Mouse (Mus musculus) adrenal gland, adult (tissue): Measurements from ENCODE around the gene Neu2.
A peak's percentile ranks its signal among the peaks of the same experiment; 100 is the strongest.
"Not testable (repeated sequence)": the region's sequence is repeated elsewhere in the genome, so short reads cannot be mapped to it uniquely, and the experiment has no call there.

Experiments used
- DNase-seq, 2 experiments: peaks; one replicate each; pipeline ENCODE4 v3.0.0; 2022 to 2023; ENCODE audit warnings: low spot score in 1 of 2; ENCODE audit not compliant: inconsistent age in 2 of 2

The Neu2 gene

GRCm38 (mm10) chr1:87509561-87510165 lies at the start of gene Neu2:
TSS of gene Neu2 (plus strand) at chr1:87509889.
- DNase-seq: peak; percentile 13 to 50

DNA sequence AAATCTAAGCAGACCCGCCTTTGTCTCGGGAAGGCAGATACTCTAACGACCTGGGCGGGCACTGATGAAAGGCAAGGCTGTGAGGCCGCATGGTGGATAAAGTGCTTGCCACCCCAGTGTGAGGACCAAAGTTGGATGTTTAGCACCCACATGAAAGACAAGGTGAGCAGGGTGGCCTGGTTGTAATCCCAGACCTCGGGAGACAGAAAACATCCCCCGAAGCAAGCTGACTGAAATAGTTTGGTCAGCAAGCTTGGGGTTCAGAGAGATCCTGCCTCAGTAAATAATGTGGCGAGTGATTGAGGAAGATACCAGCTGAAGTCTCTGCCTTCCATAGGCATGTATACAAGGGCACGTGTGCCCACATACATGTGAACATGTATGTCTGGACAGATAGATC lies 42.2 kb upstream of the Neu2 start:
- no peak for DNase-seq

DNA sequence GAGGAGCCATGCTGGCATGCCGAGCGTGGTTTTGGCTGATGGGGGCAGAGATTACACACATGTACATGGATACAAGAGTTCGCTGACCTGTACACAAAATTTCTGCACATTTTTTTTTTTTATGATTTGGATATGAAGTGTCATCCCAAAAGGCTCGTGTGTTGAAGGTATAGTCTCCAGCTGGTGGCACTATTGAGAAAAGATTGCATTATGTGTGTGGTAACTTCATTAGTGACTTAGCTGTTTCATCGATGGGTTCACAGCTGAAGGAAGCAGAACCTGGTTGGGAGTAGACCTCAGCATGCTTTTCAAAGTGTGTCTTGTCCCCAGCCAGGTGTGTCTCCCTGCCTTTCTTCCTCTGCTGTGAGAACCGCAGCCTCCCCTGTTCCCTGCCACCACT lies 41.4 kb upstream of the Neu2 start:
- DNase-seq: no peak

DNA sequence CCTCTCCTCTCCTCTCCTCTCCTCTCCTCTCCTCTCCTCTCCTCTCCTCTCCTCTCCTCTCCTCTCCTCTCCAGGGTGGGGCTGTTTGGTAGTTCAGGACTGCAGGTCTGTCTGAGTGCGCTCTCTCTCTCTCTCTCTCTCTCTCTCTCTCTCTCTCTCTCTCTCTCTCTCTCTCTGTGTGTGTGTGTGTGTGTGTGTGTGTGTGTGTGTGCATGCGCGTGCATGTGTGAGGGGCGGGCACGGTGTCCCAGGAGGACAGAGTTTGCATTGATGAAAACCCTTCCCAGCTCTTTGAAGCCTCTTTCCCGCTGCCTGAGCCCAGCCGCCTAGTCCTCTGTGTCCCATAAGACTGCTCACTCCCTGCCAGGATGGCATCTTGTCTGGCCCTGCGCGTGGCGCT lies 39.7 kb upstream of the Neu2 start, which contains the start of gene Snorc:
Gene Snorc, plus strand, starts transcription at position 301 of the 400 bp plus-strand sequence.
- not testable (repeated sequence) for DNase-seq

GRCm38 (mm10) chr1:87471914-87472313 lies 37.8 kb upstream of the Neu2 start:
- no peak for DNase-seq

GRCm38 (mm10) chr1:87472576-87472975 lies 37.1 kb upstream of the Neu2 start:
- DNase-seq: no peak

GRCm38 (mm10) chr1:87475076-87475895 lies 34.4 kb upstream of the Neu2 start:
- DNase-seq: no peak

- DNase-seq: no peak
These were observed 27.1 kb upstream of the Neu2 start for GRCm38 (mm10) chr1:87482546-87482945.

DNA sequence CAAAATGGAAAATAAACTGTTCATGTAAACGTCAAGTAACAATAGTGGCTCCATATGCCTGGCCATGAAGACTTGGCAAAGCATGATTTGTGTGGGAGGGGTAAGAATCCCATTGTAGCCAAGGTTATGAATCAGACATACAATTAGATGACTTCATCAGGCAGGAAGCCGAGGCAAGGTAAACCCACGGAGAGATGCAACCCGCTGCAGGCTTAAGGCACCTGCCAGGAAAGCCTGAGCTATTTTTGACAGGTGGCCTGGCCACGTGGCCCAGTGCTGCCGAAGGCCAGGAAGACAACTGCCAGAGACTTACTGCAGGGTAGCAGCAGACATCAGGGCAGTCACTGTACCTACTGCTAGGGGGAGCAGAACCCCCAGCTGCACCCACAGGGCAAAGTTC lies 23.3 kb upstream of the Neu2 start:
- DNase-seq: no peak

GRCm38 (mm10) chr1:87492285-87492684 lies 17.4 kb upstream of the Neu2 start:
- DNase-seq: no peak

GRCm38 (mm10) chr1:87493542-87493941 lies 16.1 kb upstream of the Neu2 start:
- no peak for DNase-seq

- DNase-seq: no peak
These were observed 4.2 kb upstream of the Neu2 start for GRCm38 (mm10) chr1:87505524-87505923.

GRCm38 (mm10) chr1:87507857-87508256 lies 1.8 kb upstream of the Neu2 start:
- no peak for DNase-seq

DNA sequence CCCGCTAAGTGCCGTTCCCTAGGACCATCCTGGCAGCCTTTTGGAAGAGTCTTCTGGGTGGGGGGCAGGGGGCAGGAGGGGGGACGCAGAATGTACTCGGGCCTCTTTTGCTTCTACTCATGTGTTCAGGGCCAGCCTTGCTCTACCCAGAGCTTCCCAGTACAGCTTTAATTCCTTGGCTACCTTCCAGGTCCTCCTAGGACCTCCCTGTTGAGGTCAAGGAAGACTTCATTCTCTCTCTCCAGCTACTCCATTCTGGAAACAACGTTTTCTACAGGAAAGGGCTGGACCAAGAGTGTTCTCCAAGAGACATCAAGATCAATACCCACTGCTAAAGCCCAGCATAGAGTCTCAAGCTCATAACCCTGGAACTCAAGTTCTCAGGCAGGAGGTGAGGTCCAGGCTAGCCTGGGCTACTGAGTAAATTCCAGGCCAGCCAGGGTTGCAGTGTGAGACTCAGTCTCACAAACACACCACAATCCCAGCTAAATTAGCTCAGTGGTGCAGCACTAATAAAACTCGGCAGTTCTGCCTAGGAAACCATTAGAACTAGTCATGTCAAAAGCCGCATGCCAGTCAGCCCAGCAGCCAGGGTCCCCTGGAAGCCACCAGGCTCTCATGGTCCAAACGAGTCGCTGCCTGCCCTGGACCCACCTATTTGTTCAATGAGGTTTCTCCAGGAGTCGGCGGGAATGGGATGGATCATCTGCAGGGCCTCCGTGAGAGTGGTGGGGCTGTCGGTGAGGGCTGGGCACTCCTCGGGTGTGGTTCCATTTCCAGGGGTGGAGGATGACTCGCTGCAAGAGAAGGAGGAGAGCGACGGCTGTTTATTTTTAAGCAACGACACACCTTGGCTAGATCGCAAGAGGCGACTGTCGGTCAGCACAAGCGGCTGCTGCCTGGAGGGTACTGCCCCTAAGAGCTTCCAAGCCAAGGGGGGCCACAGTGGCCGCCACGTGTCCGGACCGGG lies 813 bp upstream of the Neu2 start:
- no peak for DNase-seq

- DNase-seq: peak; percentile 14 to 65
These were observed 540 bp downstream of the Neu2 start for GRCm38 (mm10) chr1:87510166-87510691.

DNA sequence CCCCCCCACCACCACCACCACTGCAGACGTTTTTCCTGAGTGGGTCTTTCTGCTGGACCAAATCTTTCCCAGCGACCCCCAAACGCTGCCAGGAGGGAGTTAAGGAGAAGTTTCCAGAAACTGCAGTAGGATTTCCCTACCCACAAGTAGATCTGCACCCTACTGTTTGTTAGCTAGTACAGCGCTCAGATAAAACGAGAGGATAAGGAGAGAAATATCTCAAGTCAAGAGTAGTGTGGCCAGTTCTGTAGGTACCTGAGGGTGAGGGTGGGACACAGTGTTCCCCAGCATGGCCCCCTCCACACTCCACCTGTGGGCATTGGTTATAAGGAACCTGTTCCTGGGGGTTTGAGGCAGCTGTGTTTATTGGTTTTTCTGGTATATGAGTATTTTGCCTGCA lies 1.2 kb downstream of the Neu2 start:
- no peak for DNase-seq

DNA sequence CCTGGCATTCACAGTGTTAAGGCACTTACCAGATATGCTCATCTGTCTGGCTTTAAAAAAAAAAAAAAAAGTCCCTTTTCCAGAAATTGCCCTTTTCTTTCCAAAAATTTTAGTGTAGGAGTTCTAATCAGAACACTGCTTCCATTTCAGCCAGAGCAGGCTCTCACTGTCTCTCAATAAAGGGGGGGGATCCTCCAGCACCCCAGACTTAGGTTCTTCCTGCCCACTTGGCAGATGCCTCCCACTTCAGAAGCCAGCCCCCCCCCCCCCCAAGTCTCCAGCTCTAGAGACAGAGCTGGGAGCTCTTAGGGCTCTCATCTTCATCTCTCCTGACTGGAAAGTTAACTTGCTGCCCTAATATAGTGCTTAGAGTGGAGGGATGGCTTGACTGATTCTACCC lies 10.8 kb downstream of the Neu2 start:
- no peak for DNase-seq

DNA sequence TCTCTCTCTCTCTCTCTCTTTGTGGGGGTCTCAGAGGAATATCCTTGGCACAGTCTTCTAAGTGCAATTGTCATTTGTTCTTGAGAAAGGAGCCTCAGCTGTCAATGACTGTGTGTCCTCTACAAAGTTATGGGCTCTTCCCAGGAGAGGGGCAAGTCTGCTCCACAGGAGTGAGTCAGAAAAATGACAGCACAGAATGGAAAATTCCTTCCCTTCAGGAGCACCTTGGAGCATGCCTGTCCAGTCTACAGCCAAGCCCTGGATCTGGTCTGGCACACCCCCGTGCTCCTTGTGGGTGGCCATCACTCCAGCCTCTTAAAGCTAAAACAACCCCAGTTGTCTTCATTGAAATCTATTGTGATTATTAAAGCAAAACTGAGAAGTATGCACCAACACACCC lies 11.8 kb downstream of the Neu2 start:
- peak; percentile 18 to 50 for DNase-seq

DNA sequence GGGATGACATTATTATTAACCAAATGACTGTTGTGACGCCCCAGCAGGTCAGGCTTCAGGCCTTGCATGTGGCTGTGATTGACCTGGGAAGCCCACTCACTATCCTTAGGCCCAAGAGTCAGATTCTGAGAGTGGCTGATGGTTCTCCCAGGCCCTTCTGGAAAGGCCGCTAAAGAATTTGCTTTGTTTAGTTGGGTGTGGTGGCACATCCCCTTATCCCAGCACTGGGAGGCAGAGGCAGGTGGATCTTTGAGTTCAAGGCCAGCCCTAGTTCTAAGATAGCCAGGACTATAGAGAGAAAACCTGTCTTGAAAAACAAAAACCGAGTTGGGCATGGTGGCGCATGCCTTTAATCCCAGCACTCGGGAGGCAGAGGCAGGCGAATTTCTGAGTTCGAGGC lies 15.4 kb downstream of the Neu2 start:
- no peak for DNase-seq

GRCm38 (mm10) chr1:87527191-87527590 lies 17.5 kb downstream of the Neu2 start:
- no peak for DNase-seq

DNA sequence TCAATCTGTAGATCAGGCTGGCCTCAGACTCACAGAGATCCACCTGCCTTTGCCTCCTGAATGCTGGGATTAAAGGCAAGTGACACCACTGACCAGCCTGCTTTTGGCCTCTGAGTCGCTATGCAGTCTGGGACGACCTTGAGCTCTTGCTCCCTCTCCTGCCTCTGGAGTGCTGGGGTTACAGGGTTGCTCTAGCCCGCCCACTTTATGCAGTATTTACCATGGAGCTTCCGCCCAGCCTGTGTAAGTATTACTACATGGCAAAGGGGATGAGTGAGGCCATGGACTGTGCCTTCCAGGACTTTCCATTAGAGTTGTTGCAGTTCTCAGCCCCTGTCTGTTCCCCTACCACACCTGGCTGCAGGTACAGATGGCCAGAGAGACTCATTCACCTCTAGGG lies 22.7 kb downstream of the Neu2 start:
- no peak for DNase-seq
